Mouse (Mus musculus): ENCODE measurements at regions not wholly inside any gene's neighbourhood (a gene's known extent, or its start where the extent isn't known, plus 50 kb on each side); places are given as distances from the start of the nearest gene placed in this dataset.

GRCm38 (mm10) chr15:19778651-19779050 is 670.4 kb upstream of the Cdh12 start:
- no peak for DNase-seq

GRCm38 (mm10) chr15:19783883-19784282 is 665.2 kb upstream of the Cdh12 start:
- no peak for DNase-seq

- DNase-seq: no peak
These were observed 642.1 kb upstream of the Cdh12 start for GRCm38 (mm10) chr15:19806994-19807393.

GRCm38 (mm10) chr15:19813647-19814046 is 635.4 kb upstream of the Cdh12 start:
- DNase-seq: no peak

- peak; percentile 1 for DNase-seq
These were observed 592.0 kb upstream of the Cdh12 start for GRCm38 (mm10) chr15:19856892-19857655.

GRCm38 (mm10) chr15:19857656-19858006 is 591.4 kb upstream of the Cdh12 start:
- DNase-seq: no peak

GRCm38 (mm10) chr15:19858668-19859067 is 590.4 kb upstream of the Cdh12 start:
- no peak for DNase-seq

GRCm38 (mm10) chr15:19863979-19864378 is 585.1 kb upstream of the Cdh12 start:
- DNase-seq: no peak

- DNase-seq: no peak
These were observed 582.5 kb upstream of the Cdh12 start for GRCm38 (mm10) chr15:19866559-19866958.

- no peak for DNase-seq
These were observed 580.0 kb upstream of the Cdh12 start for GRCm38 (mm10) chr15:19869041-19869440.

- DNase-seq: no peak
These were observed 576.5 kb upstream of the Cdh12 start for GRCm38 (mm10) chr15:19872611-19873010.

Data from lung, postnatal 14 days (tissue).